Mouse (Mus musculus) pancreas, adult 10 weeks (tissue): ENCODE results near the gene Olfr508. TPM values are rescaled to one million over a fixed set of nuclear protein-coding genes. Genes with fewer than 3 reads are reported as not detected.

Source experiments
- polyA plus RNA-seq: library from polyadenylated mRNA; stranded (reverse); fragments of 350-450 nt; fragmentation: Illumina TruSeq; extraction: RNeasy Lipid Tissue Mini Kit (QIAGEN cat#74804); gene quantifications from one replicate; pipeline ENCODE4 v1.2.3, GENCODE M21; 2015; ENCODE audit warnings: low read depth, low replicate concordance; ENCODE audit not compliant: insufficient read depth

The Olfr508 gene
- polyA plus RNA-seq: not detected

DNA sequence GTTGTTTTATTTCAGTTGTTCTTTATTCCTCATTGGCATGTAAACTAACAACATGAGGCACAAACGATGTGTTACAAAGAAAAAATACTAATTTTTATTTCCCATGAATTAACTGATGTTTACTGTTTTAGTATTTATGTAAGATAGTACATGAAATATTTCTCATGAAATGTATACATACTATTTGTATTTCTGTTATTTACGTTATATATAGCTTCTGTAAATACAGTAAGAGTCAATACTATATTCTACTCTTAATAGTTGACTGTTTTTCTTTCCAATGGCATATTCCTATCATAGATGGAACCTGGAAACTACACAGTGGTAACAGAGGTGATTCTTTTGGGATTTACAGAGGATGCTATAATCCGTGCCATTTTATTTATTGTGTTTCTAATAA is at the start of gene Olfr508:
Gene Olfr508 (plus strand): TSS at position 301 of the 400 bp plus-strand sequence.

GRCm38 (mm10) chr7:108610487-108610886 is 19.3 kb upstream of the Olfr508 start, which contains the start of gene Olfr506:
Olfr506 (plus strand) TSS chr7:108610787.

GRCm38 (mm10) chr7:108621514-108621913 is 8.3 kb upstream of the Olfr508 start, which contains the start of gene Olfr507:
Olfr507 (plus strand) TSS chr7:108621814.

GRCm38 (mm10) chr7:108651806-108652205 is 22.0 kb downstream of the Olfr508 start, which contains the start of gene Olfr509:
Olfr509 (minus strand) TSS chr7:108651906.

DNA sequence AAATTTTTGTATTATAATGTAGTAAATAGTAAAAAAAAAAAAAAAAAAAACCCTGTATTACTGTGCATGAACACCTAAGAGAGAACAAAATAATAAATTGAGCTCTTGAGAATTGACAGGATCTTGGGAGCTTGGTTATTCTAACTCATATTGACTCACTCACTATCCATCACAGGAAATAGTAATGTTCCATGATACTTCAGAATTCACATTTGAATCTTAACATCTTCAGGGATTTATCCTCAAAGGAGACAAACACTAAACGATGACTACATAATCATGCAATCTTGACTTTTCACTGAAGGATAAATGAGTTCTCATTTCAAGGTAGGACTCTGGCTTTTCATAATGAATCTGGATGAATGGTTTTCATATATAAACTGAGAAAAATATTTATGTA is 36.3 kb downstream of the Olfr508 start, which contains the start of gene Olfr510:
Gene Olfr510 (plus strand): TSS at position 301 of the 400 bp plus-strand sequence.

Other genes with a start within 250 kb of the Olfr508 start
- not detected for gene Olfr495, start 236.8 kb upstream of the Olfr508 start, polyA plus RNA-seq
- gene Olfr497, start 209.6 kb upstream of the Olfr508 start, polyA plus RNA-seq: not detected
- gene Olfr498, start 164.7 kb upstream of the Olfr508 start, polyA plus RNA-seq: not detected
- gene Olfr502, start 104.9 kb upstream of the Olfr508 start, polyA plus RNA-seq: not detected
- not detected for gene Olfr503, start 85.5 kb upstream of the Olfr508 start, polyA plus RNA-seq
- not detected for gene Olfr504, start 64.2 kb upstream of the Olfr508 start, polyA plus RNA-seq
- not detected for gene Olfr506, start 19.2 kb upstream of the Olfr508 start, polyA plus RNA-seq
- not detected for gene Olfr507, start 8.2 kb upstream of the Olfr508 start, polyA plus RNA-seq
- not detected for gene Olfr509, start 21.9 kb downstream of the Olfr508 start, polyA plus RNA-seq
- gene Olfr510, start 36.4 kb downstream of the Olfr508 start, polyA plus RNA-seq: not detected
- not detected for gene Olfr512, start 83.3 kb downstream of the Olfr508 start, polyA plus RNA-seq
- not detected for gene Olfr513, start 121.0 kb downstream of the Olfr508 start, polyA plus RNA-seq
- not detected for gene Olfr514, start 196.0 kb downstream of the Olfr508 start, polyA plus RNA-seq
- not detected for gene Olfr516, start 220.5 kb downstream of the Olfr508 start, polyA plus RNA-seq
- gene Olfr517, start 242.4 kb downstream of the Olfr508 start, polyA plus RNA-seq: not detected